Mouse (Mus musculus): ENCODE data around the gene Usp32. TPM values are rescaled to one million over a fixed set of nuclear protein-coding genes. Genes with fewer than 3 reads are reported as not detected.

Usp32 gene
- polyA plus RNA-seq, 1 experiment = 17.7 TPM

GRCm38 (mm10) chr11:84948114-84948513, 191.8 kb downstream of the Usp32 start:
- DNase-seq (ENCODE audit: low spot score) = no peak

GRCm38 (mm10) chr11:84947206-84947605, 192.8 kb downstream of the Usp32 start:
- no peak for DNase-seq (ENCODE audit: low spot score)

DNA sequence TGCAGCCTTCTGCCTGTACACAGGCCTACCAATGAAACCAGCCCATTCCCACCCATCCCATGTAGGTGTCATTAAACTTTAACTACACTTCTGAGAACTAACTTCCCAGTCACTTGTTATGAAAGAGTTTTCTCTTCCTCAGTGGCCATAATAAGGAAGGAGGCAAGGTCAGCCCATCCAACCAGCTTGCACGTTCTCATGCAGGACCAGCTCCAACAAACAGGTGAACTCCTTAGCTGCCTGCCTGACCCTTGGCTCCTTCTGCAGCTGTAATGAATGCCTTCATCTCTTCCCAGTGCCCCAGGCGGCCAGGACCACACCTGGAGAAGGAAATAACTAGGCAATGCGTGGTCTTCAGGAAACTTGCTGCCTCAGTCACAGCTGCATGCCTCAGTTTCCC, 194.1 kb downstream of the Usp32 start:
- no peak for DNase-seq (ENCODE audit: low spot score)

GRCm38 (mm10) chr11:84944639-84945435, 195.1 kb downstream of the Usp32 start:
- DNase-seq (ENCODE audit: low spot score) = no peak

DNA sequence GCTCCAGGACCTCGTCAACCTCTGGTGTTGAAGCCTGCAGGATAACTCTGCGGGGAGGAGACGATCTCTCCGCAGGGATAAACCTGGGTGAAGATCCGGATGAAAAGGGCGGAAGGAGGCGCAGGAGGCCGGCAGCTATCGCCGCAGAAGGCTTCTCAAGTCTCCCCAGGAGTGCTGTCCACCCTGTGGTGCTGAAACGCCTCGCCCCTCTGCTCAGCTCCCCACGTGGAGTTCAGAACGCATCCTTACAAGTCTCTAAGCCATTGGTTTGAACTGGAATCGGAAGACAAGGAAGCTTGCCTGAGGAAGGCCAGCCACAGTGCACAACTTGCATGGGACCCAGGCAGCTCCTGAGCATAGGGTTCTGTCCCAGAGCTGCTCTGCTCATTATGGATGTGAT, 196.0 kb downstream of the Usp32 start:
- peak; percentile 24 for DNase-seq (ENCODE audit: low spot score)

GRCm38 (mm10) chr11:84940140-84940539, 199.8 kb downstream of the Usp32 start:
- DNase-seq (ENCODE audit: low spot score) = no peak

DNA sequence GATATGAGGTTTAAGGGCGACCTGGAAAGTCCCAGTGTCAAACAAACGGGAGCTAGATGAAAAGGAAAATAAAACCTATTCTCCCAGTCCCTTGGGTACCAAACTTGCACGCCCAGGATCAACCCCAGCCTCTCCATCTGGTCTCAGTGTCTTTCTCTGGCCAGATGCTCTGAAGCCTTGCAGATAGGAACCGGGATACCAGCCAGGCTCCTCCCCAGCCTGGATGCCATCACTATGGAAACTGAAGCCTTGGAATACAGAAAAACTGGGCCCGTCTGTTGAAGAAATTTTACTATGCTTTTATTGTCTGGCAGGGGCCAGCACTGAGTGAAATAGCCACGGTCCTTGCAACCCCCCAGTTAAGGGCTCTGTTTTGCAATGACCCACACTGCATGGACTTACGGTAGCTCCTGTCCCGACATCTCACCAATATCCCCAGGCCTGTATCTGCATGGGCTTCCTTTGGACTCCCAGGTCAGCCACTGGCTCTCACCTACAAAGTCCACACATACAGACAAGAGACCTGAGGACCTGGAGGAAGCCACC, 200.4 kb downstream of the Usp32 start:
- DNase-seq (ENCODE audit: low spot score) = no peak

Other genes starting within 250 kb of the Usp32 start
- gene Znhit3, start 223.8 kb downstream of the Usp32 start, polyA plus RNA-seq (2012; rRNA removed) = 22.6 and 25.4 TPM in 2 replicates
- 0.58 and 1.1 TPM in 2 replicates for gene Car4, start 182.4 kb downstream of the Usp32 start, polyA plus RNA-seq (2012; rRNA removed)
- not detected in 2 replicates for gene 1700125H20Rik, start 30.2 kb upstream of the Usp32 start, polyA plus RNA-seq (2012; rRNA removed)
- gene Appbp2, start 95.0 kb upstream of the Usp32 start, polyA plus RNA-seq (2012; rRNA removed) = 20.7 and 22.4 TPM in 2 replicates
- 7.9 and 8.5 TPM in 2 replicates for gene Ppm1d, start 171.1 kb upstream of the Usp32 start, polyA plus RNA-seq (2012; rRNA removed)
- 28.6 and 37.8 TPM in 2 replicates for gene Bcas3, start 213.0 kb upstream of the Usp32 start, polyA plus RNA-seq (2012; rRNA removed)

Measured in urinary bladder, adult 2 months (tissue).